Mouse (Mus musculus) forebrain, embryonic 15.5 days (tissue): ENCODE results near the gene Il11ra2. TPM values are rescaled to one million over a fixed set of nuclear protein-coding genes. Genes with fewer than 3 reads are reported as not detected.
"Not testable (repeated sequence)": the region's sequence is repeated elsewhere in the genome, so short reads cannot be mapped to it uniquely, and the experiment has no call there.

Experiments
- ATAC-seq: fragments of 200-750 bp; cut with Nextera tagmentation; replicated peaks from 2 replicates; pipeline ENCODE4 v1.8.0; 2017; ENCODE audit warnings: mild to moderate bottlenecking, moderate TSS enrichment, moderate library complexity
- H3K27ac ChIP-seq: fragments of 300-500 bp; sonication (generic); replicated peaks from 2 replicates; pipeline ENCODE4 v1.5.1; 2015; ENCODE audit warnings: mild to moderate bottlenecking, inconsistent platforms
- H3K27me3 ChIP-seq: fragments of 300-500 bp; sonication (generic); 2 replicates; pipeline ENCODE4 v1.6.1; 2015; ENCODE audit warnings: inconsistent platforms
- H3K36me3 ChIP-seq: fragments of 300-500 bp; sonication (generic); 2 replicates; pipeline ENCODE4 v1.6.1; 2015; ENCODE audit warnings: mild to moderate bottlenecking, inconsistent platforms
- H3K4me1 ChIP-seq: fragments of 300-500 bp; sonication (generic); 2 replicates; pipeline ENCODE4 v1.6.1; 2015; ENCODE audit warnings: inconsistent platforms
- H3K4me2 ChIP-seq: fragments of 300-500 bp; sonication (generic); replicated peaks from 2 replicates; pipeline ENCODE4 v1.6.1; 2015; ENCODE audit warnings: mild to moderate bottlenecking, inconsistent platforms
- H3K4me3 ChIP-seq: fragments of 300-500 bp; sonication (generic); 2 replicates; pipeline ENCODE4 v1.5.1; 2015; ENCODE audit warnings: mild to moderate bottlenecking, inconsistent platforms
- H3K9ac ChIP-seq: fragments of 300-500 bp; sonication (generic); replicated peaks from 2 replicates; pipeline ENCODE4 v1.6.1; 2015; ENCODE audit warnings: mild to moderate bottlenecking, inconsistent platforms
- H3K9me3 ChIP-seq: fragments of 300-500 bp; sonication (generic); 2 replicates; pipeline ENCODE4 v1.6.1; 2016; ENCODE audit warnings: inconsistent platforms
- WGBS: fragments of 180-500 bp; shearing (Covaris S2); methylation state at CpG from one replicate; pipeline ENCODE4 v1.1.7; 2015; ENCODE audit warnings: mixed read lengths; 5-methylcytosine and 5-hydroxymethylcytosine counted together
- polyA plus RNA-seq: library from polyadenylated mRNA; unstranded; fragments of >200 nt; fragmentation: Nextera tagmentation; extraction: Ambion mirVana; gene quantifications from 2 replicates; pipeline ENCODE4 v1.2.1, GENCODE M21; 2015

Gene Il11ra2
- polyA plus RNA-seq = not detected in 2 replicates

- not testable (repeated sequence) for H3K9me3 ChIP-seq, H3K4me3 ChIP-seq, H3K9ac ChIP-seq, H3K4me1 ChIP-seq, H3K36me3 ChIP-seq, H3K27me3 ChIP-seq, H3K4me2 ChIP-seq, H3K27ac ChIP-seq, ATAC-seq
- no CpG with 5 or more reads among the region's 3 CpGs for whole genome bisulfite sequencing
Measured at GRCm38 (mm10) chr4:42661793-42662192, at the start of gene Il11ra2. Gene Il11ra2 (minus strand): TSS chr4:42661893.

- H3K9me3 ChIP-seq, H3K27me3 ChIP-seq, H3K4me1 ChIP-seq, H3K4me2 ChIP-seq, H3K36me3 ChIP-seq, H3K27ac ChIP-seq, H3K9ac ChIP-seq, H3K4me3 ChIP-seq: not testable (repeated sequence)
- peak; percentile 78 for ATAC-seq
- no CpG with 5 or more reads among the region's 18 CpGs for WGBS
Measured at GRCm38 (mm10) chr4:42682183-42682524, 20.5 kb upstream of the Il11ra2 start.

GRCm38 (mm10) chr4:42681473-42682182, 19.9 kb upstream of the Il11ra2 start:
- not testable (repeated sequence) for H3K27me3 ChIP-seq, H3K4me3 ChIP-seq, H3K9ac ChIP-seq, H3K4me2 ChIP-seq, H3K36me3 ChIP-seq, H3K27ac ChIP-seq, H3K9me3 ChIP-seq, H3K4me1 ChIP-seq
- ATAC-seq = peak; percentile 53
- WGBS = no CpG with 5 or more reads among the region's 66 CpGs

- not testable (repeated sequence) for H3K9ac ChIP-seq, H3K9me3 ChIP-seq, H3K36me3 ChIP-seq, H3K4me1 ChIP-seq, H3K4me3 ChIP-seq, H3K27me3 ChIP-seq, H3K4me2 ChIP-seq, H3K27ac ChIP-seq
- peak; percentile 68 for ATAC-seq
- WGBS = no CpG with 5 or more reads among the region's 32 CpGs
Measured at GRCm38 (mm10) chr4:42680374-42681356, 19.0 kb upstream of the Il11ra2 start.

GRCm38 (mm10) chr4:42679365-42679764, 17.7 kb upstream of the Il11ra2 start:
- H3K27ac ChIP-seq, H3K36me3 ChIP-seq, H3K4me1 ChIP-seq, H3K4me2 ChIP-seq, H3K9ac ChIP-seq, ATAC-seq, H3K9me3 ChIP-seq, H3K4me3 ChIP-seq, H3K27me3 ChIP-seq: not testable (repeated sequence)
- WGBS = no CpG with 5 or more reads among the region's 7 CpGs

GRCm38 (mm10) chr4:42675415-42675814, 13.7 kb upstream of the Il11ra2 start:
- not testable (repeated sequence) for H3K36me3 ChIP-seq, ATAC-seq, H3K9me3 ChIP-seq, H3K9ac ChIP-seq, H3K4me3 ChIP-seq, H3K4me2 ChIP-seq, H3K27me3 ChIP-seq, H3K27ac ChIP-seq, H3K4me1 ChIP-seq
- no CpG with 5 or more reads among the region's 4 CpGs for WGBS

GRCm38 (mm10) chr4:42654951-42655350, 6.7 kb downstream of the Il11ra2 start, which contains the start of gene Ccl27b:
Gene Ccl27b (plus strand): TSS chr4:42655251.
- H3K36me3 ChIP-seq, H3K4me1 ChIP-seq, H3K27me3 ChIP-seq, H3K27ac ChIP-seq, H3K4me2 ChIP-seq, H3K9ac ChIP-seq, H3K4me3 ChIP-seq, ATAC-seq, H3K9me3 ChIP-seq: not testable (repeated sequence)
- no CpG with 5 or more reads among the region's 9 CpGs for WGBS

GRCm38 (mm10) chr4:42629419-42629818, 32.3 kb downstream of the Il11ra2 start, which contains the start of gene Gm2564:
Gene Gm2564 (plus strand): TSS chr4:42629719.
- no CpG with 5 or more reads among the region's 8 CpGs for WGBS
- H3K4me3 ChIP-seq, H3K9ac ChIP-seq, H3K36me3 ChIP-seq, H3K4me1 ChIP-seq, H3K27me3 ChIP-seq, H3K27ac ChIP-seq, H3K9me3 ChIP-seq, ATAC-seq, H3K4me2 ChIP-seq: not testable (repeated sequence)

- H3K36me3 ChIP-seq = not testable (repeated sequence)
Measured at GRCm38 (mm10) chr4:42611895-42612294, 49.8 kb downstream of the Il11ra2 start, which contains the start of gene Gm10591. Gene Gm10591 (plus strand): TSS chr4:42612195.

More at GRCm38 (mm10) chr4:42611895-42612294, 49.8 kb downstream of the Il11ra2 start, which contains the start of gene Gm10591:
- H3K9ac ChIP-seq, H3K27me3 ChIP-seq, H3K4me2 ChIP-seq, ATAC-seq, H3K9me3 ChIP-seq, H3K27ac ChIP-seq, H3K4me3 ChIP-seq, H3K4me1 ChIP-seq: not testable (repeated sequence)
- no CpG with 5 or more reads among the region's 5 CpGs for WGBS

Other genes with a start within 250 kb of the Il11ra2 start
- gene Gm21586, start 222.5 kb downstream of the Il11ra2 start, polyA plus RNA-seq = not detected in 2 replicates
- 0.09 and 0.19 TPM in 2 replicates for gene Gm2163, start 195.1 kb downstream of the Il11ra2 start, polyA plus RNA-seq
- gene Fam205a2, start 133.7 kb downstream of the Il11ra2 start, polyA plus RNA-seq = not detected in 2 replicates
- gene Gm10591, start 49.7 kb downstream of the Il11ra2 start, polyA plus RNA-seq = not detected in 2 replicates
- not detected in 2 replicates for gene Gm2564, start 32.2 kb downstream of the Il11ra2 start, polyA plus RNA-seq
- gene Ccl27b, start 6.6 kb downstream of the Il11ra2 start, polyA plus RNA-seq = not detected in 2 replicates
- 0.70 and 0.98 TPM in 2 replicates for gene 4930578G10Rik, start 73.7 kb upstream of the Il11ra2 start, polyA plus RNA-seq
- 0.43 and 0.51 TPM in 2 replicates for gene Ccl19, start 94.7 kb upstream of the Il11ra2 start, polyA plus RNA-seq
- 0.59 and 0.80 TPM in 2 replicates for gene Ccl21a, start 112.1 kb upstream of the Il11ra2 start, polyA plus RNA-seq
- 0.05 TPM in 1 of 2 replicates, not detected in the other for gene Fam205a1, start 192.0 kb upstream of the Il11ra2 start, polyA plus RNA-seq
- 0.41 and 0.51 TPM in 2 replicates for gene Gm12394, start 194.9 kb upstream of the Il11ra2 start, polyA plus RNA-seq
- gene Fam205c, start 212.3 kb upstream of the Il11ra2 start, polyA plus RNA-seq = 1.6 and 1.8 TPM in 2 replicates